Mouse (Mus musculus) kidney, embryonic 15.5 days (tissue): ENCODE measurements around the gene Slc25a44. TPM values are rescaled to one million over a fixed set of nuclear protein-coding genes. Genes with fewer than 3 reads are reported as not detected.
A peak's percentile ranks its signal among the peaks of the same experiment; 100 is the strongest.
"Not testable (repeated sequence)": the region's sequence is repeated elsewhere in the genome, so short reads cannot be mapped to it uniquely, and the experiment has no call there.

Experiments used
- ATAC-seq: fragments of 200-750 bp; cut with Nextera tagmentation; replicated peaks from 2 replicates; pipeline ENCODE4 v1.8.0; 2017; ENCODE audit warnings: moderate TSS enrichment; ENCODE audit not compliant: low FRiP score
- H3K27ac ChIP-seq: fragments of 300-500 bp; sonication (generic); 2 replicates; pipeline ENCODE4 v1.5.1; 2015; ENCODE audit warnings: mild to moderate bottlenecking, inconsistent platforms
- H3K27me3 ChIP-seq: fragments of 300-500 bp; sonication (generic); 2 replicates; pipeline ENCODE4 v1.6.1; 2015; ENCODE audit warnings: inconsistent platforms
- H3K36me3 ChIP-seq: fragments of 300-500 bp; sonication (generic); 2 replicates; pipeline ENCODE4 v1.6.1; 2015; ENCODE audit warnings: inconsistent platforms
- H3K4me1 ChIP-seq: fragments of 300-500 bp; sonication (generic); 2 replicates; pipeline ENCODE4 v1.6.1; 2015; ENCODE audit warnings: inconsistent platforms
- H3K4me2 ChIP-seq: fragments of 300-500 bp; sonication (generic); 2 replicates; pipeline ENCODE4 v1.6.1; 2015; ENCODE audit warnings: moderate library complexity, mild to moderate bottlenecking, inconsistent platforms
- H3K4me3 ChIP-seq: fragments of 300-500 bp; sonication (generic); replicated peaks from 2 replicates; pipeline ENCODE4 v1.5.1; 2015; ENCODE audit warnings: mild to moderate bottlenecking, inconsistent platforms
- H3K9ac ChIP-seq: fragments of 300-500 bp; sonication (generic); 2 replicates; pipeline ENCODE4 v1.6.1; 2015; ENCODE audit warnings: mild to moderate bottlenecking, inconsistent platforms
- H3K9me3 ChIP-seq: fragments of 300-500 bp; sonication (generic); replicated peaks from 2 replicates; pipeline ENCODE4 v1.6.1; 2016; ENCODE audit warnings: inconsistent platforms
- WGBS: fragments of 180-500 bp; shearing (Covaris S2); methylation state at CpG from one replicate; pipeline ENCODE4 v1.1.7; 2015; ENCODE audit warnings: mixed read lengths; 5-methylcytosine and 5-hydroxymethylcytosine counted together
- polyA plus RNA-seq: library from polyadenylated mRNA; unstranded; fragments of >200 nt; fragmentation: Nextera tagmentation; extraction: Ambion mirVana; gene quantifications from 2 replicates; pipeline ENCODE4 v1.2.1, GENCODE M21; 2015

Gene Slc25a44
- polyA plus RNA-seq, 1 experiment from 2014 or later = 17.6 TPM

DNA sequence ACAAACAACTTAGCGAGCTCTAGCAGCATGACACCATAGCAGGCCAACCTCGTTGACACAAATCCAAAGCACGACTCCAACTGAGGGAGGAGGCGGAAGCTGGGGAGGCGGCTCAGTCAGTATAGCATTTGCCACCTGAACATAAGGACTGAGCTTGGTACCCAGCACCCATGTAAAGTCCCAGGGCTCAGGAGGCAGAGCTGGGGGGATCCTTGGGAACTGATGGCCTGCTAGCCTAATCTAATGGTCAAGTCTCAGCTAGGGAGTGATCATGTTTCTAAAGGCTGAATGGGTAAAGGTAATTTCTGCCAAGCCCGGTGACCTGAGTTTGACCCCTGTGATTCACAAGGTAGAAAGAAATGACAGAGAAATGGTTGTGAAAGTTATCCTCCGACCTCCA lies 17.4 kb downstream of the Slc25a44 start:
- no peak for ATAC-seq
- Histone ChIP-seq H3K27ac (0 out of 2 replicates have a peak overlapping the region, but pooled peaks have one; percentile 15), H3K36me3 (peaks cover 41% of the 10 kb centered on the region), H3K9me3 (no peaks in the 10 kb centered on the region), H3K27me3 (no peaks in the 10 kb centered on the region), H3K4me3 (no peak overlapping the region), H3K4me2 (no peak overlapping the region), H3K9ac (no peak overlapping the region), H3K4me1 (peaks cover 42% of the 10 kb centered on the region)
- 48% methylated on average over 7 of the region's 7 CpGs for WGBS

DNA sequence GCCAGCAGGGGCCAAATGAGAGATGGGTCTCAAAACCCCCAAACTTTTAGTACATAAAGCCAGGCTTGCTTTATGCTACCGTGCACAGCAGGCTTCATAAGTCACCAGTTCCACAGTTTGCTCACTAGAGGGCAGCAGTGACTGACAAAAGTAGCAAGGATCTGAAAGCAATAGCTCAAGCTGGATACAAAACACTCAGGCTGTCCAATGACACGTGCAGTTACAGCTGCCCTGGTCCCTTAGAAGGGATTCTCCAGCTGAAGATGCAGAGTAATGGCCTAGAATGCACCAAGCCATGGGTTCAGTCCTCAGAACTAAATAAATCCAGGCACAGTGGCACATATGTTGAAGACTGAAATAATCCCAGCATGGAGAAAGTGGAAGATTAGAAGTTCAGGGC lies 17.8 kb downstream of the Slc25a44 start:
- Histone ChIP-seq H3K36me3 (peaks cover 41% of the 10 kb centered on the region), H3K9me3 (no peaks in the 10 kb centered on the region), H3K4me1 (peaks cover 42% of the 10 kb centered on the region), H3K27ac (no peak overlapping the region), H3K9ac (no peak overlapping the region), H3K4me2 (no peak overlapping the region), H3K27me3 (no peaks in the 10 kb centered on the region), H3K4me3 (no peak overlapping the region)
- 0% methylated on average over 2 of the region's 2 CpGs for WGBS
- no peak for ATAC-seq

DNA sequence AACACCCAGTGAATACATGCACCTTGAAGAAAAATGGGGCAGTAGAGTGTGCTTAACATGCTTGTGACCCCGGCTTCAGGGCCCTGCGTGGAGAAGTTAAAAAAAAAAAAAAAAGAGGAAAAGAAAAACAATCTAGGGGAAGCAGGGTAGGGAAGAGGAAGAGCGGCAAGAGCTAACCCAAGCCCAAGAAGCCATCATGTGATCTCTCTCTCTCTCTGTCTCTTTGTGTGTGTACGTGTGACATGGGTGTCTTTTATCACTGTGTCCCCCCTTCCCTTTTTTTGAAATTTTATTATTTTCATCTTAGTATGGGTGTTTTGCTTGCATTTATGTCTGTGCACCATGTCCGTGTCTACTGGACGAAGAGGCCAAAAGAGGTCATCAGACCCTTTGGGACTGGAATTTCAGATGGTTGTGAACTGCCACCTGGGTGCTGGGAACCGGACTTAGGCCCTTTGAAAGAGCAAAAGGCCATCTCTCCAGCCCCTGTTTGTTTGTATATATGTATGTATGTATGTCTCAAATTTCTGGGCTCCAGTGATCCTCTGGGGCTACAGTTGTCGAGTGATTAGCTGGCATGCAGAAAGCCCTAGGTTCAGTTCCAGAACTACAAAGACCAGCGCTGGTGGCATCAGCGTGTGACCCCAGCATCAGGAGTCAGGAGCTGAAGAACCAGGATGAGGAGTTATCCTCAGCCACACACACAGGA lies 21.3 kb downstream of the Slc25a44 start:
- Histone ChIP-seq H3K27ac (no peak overlapping the region), H3K27me3 (no peaks in the 10 kb centered on the region), H3K4me3 (no peak overlapping the region), H3K9me3 (no peaks in the 10 kb centered on the region), H3K36me3 (peaks cover 52% of the 10 kb centered on the region), H3K4me2 (no peak overlapping the region), H3K9ac (no peak overlapping the region), H3K4me1 (peaks cover 27% of the 10 kb centered on the region)
- 83% methylated on average over 10 of the region's 10 CpGs for WGBS
- ATAC-seq = no peak

DNA sequence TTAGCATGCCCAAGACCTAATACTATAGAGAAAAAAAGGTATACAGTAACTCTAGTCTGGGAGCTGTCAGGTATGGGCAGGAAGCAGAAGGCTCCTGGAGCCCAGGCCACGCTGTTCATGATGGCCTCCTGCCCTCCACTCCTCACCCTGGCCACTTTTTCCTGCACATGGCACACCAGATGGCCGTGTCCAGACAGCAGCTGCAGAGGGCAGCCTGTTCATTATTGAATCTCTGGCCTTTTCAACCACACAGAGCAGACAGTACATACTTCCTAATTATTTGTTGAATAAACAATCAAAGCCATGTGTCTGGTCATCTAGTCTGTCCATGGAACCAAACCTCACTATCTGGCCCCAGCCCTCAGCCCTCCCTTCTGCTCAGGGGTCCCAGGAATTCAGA lies 26.3 kb downstream of the Slc25a44 start:
- Histone ChIP-seq H3K9me3 (no peaks in the 10 kb centered on the region), H3K4me1 (no peaks in the 10 kb centered on the region), H3K36me3 (peaks cover 64% of the 10 kb centered on the region), H3K4me2 (no peak overlapping the region), H3K4me3 (no peak overlapping the region), H3K27me3 (no peaks in the 10 kb centered on the region), H3K27ac (no peak overlapping the region), H3K9ac (no peak overlapping the region)
- ATAC-seq = no peak
- WGBS = 88% methylated on average over 2 of the region's 2 CpGs

DNA sequence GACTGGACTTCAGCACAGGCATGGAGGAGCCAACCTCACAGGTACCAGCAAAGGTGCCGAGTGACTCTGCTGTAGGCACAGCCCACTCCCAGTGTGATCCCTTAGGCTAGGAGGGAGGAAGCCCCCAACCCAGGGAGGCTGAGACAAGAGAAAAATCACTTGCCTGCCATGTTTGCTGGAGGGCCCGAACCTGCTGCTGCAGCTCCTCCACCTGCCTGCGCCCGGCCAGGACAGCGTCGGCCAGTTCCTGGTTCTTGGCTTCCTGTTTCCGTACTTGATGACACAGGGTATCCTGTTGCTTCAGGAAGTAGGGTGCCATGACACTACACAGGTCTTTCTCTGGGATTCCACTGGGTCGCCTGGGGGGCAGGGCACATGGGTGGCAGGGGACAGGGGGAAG lies 29.2 kb downstream of the Slc25a44 start:
- Histone ChIP-seq H3K27me3 (no peaks in the 10 kb centered on the region), H3K9ac (no peak overlapping the region), H3K4me2 (no peak overlapping the region), H3K9me3 (no peaks in the 10 kb centered on the region), H3K27ac (no peak overlapping the region), H3K4me3 (no peak overlapping the region), H3K36me3 (peaks cover 56% of the 10 kb centered on the region), H3K4me1 (no peaks in the 10 kb centered on the region)
- WGBS = 84% methylated on average over 8 of the region's 8 CpGs
- ATAC-seq = no peak

DNA sequence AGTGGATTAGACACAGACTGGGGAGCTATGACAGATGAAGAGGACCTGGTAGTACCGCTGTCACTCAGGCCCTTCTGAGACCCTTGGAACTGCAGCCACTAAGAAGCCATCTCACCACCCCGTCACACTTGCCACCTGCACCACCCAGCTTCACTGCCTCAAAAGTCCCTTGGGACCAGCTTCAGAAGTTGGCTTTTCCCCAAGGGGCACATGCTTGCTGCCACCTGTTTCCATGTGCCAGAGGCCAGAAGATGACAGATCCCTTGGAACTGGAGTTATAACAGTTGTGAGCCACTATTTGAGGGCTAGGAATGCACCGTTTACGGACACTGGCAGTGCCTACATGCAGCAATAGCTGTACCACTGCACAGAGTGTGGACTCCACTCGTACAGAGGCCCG lies 29.7 kb downstream of the Slc25a44 start:
- peaks cover 58% of the 10 kb centered on the region for H3K36me3 ChIP-seq
- no peak overlapping the region for H3K4me2 ChIP-seq
- no peak for ATAC-seq
- H3K4me3 ChIP-seq = no peak overlapping the region
- H3K27ac ChIP-seq = no peak overlapping the region
- H3K27me3 ChIP-seq = no peaks in the 10 kb centered on the region
- H3K9ac ChIP-seq = no peak overlapping the region
- H3K9me3 ChIP-seq = no peaks in the 10 kb centered on the region
- WGBS = over 99% methylated on average over 6 of the region's 6 CpGs
- H3K4me1 ChIP-seq = no peaks in the 10 kb centered on the region

DNA sequence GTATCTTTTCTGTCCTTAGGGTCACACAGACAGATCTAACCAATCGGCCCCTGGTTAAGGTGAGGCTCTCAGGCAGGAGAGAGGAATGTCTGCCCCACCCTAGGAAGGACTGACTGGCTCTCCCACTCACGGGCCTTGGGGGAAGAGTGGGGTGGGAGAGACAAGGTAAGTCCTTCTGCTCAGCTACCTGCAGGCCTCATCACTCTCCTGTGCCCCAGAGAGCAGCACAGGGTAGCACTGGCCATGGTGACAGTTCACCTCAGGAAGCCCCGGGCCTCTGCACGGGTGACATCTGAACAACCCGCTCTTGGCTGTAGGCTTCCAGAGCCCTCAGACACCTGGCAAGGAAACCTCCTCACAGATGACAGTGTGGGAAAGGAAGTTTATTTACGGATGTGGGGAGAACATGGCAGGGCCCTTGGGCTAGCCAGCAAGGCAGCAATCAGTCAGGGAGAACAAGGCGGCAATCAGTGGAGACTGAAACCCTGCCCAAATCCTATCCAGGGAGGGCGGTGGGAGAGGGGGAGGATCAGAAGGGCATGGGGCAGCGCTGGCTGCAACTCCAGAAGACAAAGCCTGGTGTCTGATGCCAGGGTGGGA lies 31.1 kb downstream of the Slc25a44 start:
- H3K9ac ChIP-seq = no peak overlapping the region
- H3K9me3 ChIP-seq = no peaks in the 10 kb centered on the region
- 0 out of 2 replicates have a peak, but pooled peaks have one; percentile 18 for ATAC-seq
- no peaks in the 10 kb centered on the region for H3K4me1 ChIP-seq
- peaks cover 54% of the 10 kb centered on the region for H3K36me3 ChIP-seq
- H3K4me3 ChIP-seq = no peak overlapping the region
- no peaks in the 10 kb centered on the region for H3K27me3 ChIP-seq
- H3K27ac ChIP-seq = no peak overlapping the region
- WGBS = 79% methylated on average over 9 of the region's 9 CpGs
- H3K4me2 ChIP-seq = no peak overlapping the region

DNA sequence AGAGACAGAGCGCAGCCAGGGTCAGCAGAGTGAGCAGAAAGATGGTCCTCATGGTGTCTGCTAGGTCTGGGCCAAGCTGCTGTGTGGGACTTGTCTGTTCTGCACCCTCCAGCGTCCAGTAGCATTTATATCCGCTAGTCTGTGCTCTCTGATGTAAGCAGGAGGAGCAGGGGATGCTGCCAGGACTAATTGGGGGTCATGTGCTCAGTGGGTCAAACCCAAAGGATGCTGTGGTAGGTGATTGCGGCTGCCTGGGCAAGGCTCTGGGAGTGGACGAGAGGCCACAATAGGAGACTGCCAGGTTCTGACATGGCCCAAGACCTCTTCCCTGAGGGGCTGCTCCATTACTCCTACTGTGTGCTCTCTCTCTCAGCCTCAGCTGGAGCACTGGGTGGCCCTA lies 40.6 kb downstream of the Slc25a44 start, which contains the start of gene Bglap:
Gene Bglap, minus strand, starts transcription at position 101 of the 400 bp plus-strand sequence.
- Histone ChIP-seq H3K27ac (no peak within 1 kb of the TSS), H3K4me3 (no peak within 1 kb of the TSS), H3K4me2 (no peak within 1 kb of the TSS), H3K27me3 (no peaks in the 10 kb centered on the region), H3K36me3 (no peaks in the 10 kb centered on the region), H3K9me3 (no peaks in the 10 kb centered on the region), H3K4me1 (peaks cover 8% of the 10 kb centered on the region; the same call in 1 of the 2 replicates), H3K9ac (no peak within 1 kb of the TSS)
- 78% methylated on average over 5 of the region's 5 CpGs for WGBS
- no peak for ATAC-seq

DNA sequence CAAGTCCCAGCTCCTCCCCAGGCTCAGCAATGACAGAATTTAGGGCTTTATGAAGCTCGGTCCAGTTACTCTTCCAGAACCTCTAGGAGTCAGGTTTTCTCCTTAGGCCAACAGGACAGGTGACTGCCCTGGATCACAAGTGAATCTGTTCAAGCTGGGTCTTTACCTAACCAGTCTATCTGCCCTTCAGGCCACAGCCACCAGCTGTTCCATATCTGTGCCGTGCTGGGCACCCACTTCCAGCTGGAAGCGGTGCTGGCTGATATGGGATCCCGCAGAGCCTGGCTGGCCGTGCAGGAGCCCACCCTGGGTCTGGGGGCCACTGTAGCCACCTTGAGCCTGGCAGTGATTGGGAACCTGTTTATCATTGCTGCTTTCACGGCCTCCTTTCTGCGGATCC lies 42.6 kb downstream of the Slc25a44 start:
- not testable (repeated sequence) for H3K36me3 ChIP-seq, H3K27ac ChIP-seq, H3K4me1 ChIP-seq, H3K9ac ChIP-seq, H3K27me3 ChIP-seq, H3K9me3 ChIP-seq, H3K4me3 ChIP-seq
- 14% methylated on average over 1 of the region's 7 CpGs for WGBS
- H3K4me2 ChIP-seq = peak overlapping the region; percentile 59
- ATAC-seq = peak; percentile 27

DNA sequence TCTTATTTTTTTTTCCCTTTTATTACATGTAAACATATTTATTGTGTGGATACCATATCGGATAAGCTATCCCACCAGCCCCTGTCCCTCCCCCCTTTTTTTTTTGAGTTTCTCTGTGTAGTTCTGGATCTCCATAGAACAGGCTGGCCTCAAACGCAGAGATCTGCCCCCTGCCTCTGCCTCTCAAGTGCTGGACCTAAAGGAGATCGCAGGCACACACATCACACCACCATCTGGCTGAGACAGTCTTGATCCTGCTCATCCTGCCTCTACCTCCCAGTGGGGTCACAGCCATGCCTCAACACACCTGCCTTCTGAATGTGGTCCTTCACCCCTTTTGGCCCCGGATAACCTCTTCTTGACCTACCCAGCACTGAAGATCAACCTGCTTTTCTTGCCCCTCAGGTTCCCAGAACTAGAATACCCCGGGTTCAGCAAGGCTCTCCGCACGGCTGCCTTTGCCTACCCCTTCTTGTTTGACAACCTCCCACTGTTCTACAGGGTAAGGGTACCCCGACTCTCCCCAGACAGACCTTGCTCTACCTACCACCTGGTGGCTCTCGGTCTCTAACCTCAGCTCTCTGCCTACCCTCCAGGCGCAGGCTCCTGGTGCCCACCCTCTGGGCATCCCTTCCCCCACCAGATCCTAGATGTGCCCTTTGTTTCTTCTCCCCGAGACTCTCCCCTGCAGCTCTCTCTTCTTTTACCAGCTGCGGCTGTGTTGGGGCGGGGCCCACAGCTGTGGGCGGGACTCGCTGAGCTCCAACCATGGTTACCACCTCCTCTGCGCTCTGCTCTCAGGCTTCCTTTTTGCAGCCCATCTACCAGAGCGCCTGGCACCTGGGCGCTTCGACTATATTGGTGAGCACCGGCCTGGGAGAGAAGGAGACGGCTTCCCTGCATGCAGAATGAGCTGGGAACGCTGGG lies 43.3 kb downstream of the Slc25a44 start:
- not testable (repeated sequence) for H3K9me3 ChIP-seq, H3K36me3 ChIP-seq, H3K9ac ChIP-seq, H3K27me3 ChIP-seq, H3K4me1 ChIP-seq
- 5% methylated on average over 22 of the region's 22 CpGs for WGBS
- H3K4me2 ChIP-seq = peak overlapping the region; percentile 59
- H3K4me3 ChIP-seq = peak overlapping the region; percentile 31
- peak overlapping the region; percentile 70 for H3K27ac ChIP-seq
- peak; percentile 89 for ATAC-seq

DNA sequence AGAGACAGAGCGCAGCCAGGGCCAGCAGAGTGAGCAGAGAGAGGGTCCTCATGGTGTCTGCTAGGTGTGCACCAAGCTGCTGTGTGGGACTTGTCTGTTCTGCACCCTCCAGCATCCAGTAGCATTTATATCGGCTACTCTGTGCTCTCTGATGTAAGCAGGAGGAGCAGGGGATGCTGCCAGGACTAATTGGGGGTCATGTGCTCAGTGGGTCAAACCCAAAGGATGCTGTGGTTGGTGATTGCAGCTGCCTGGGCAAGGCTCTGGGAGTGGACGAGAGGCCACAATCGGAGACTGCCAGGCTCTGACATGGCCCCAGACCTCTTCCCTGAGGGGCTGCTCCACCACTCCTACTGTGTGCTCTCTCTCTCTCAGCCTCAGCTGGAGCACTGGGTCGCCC lies 46.3 kb downstream of the Slc25a44 start, which contains the start of gene Bglap2:
Gene Bglap2, minus strand, starts transcription at position 101 of the 400 bp plus-strand sequence.
- H3K9ac ChIP-seq = not testable (repeated sequence)
- WGBS = 77% methylated on average over 5 of the region's 5 CpGs

DNA sequence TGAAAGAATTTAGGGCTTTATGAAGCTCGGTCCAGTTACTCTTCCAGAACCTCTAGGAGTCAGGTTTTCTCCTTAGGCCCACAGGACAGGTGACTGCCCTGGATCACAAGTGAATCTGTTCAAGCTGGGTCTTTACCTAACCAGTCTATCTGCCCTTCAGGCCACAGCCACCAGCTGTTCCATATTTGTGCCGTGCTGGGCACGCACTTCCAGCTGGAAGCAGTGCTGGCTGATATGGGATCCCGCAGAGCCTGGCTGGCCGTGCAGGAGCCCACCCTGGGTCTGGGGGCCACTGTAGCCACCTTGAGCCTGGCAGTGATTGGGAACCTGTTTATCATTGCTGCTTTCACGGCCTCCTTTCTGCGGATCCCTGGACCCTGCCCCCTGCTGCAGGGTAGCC lies 48.3 kb downstream of the Slc25a44 start:
- WGBS = 26% methylated on average over 7 of the region's 7 CpGs
- peak overlapping the region; percentile 85 for H3K27ac ChIP-seq
- 0 out of 2 replicates have a peak overlapping the region, but pooled peaks have one; percentile 26 for H3K9ac ChIP-seq

More for the DNA sequence above, 46.3 kb downstream of the Slc25a44 start, which contains the start of gene Bglap2:
- not testable (repeated sequence) for H3K36me3 ChIP-seq, H3K4me2 ChIP-seq, H3K4me1 ChIP-seq, ATAC-seq, H3K27me3 ChIP-seq, H3K27ac ChIP-seq, H3K4me3 ChIP-seq, H3K9me3 ChIP-seq

More for the DNA sequence above, 48.3 kb downstream of the Slc25a44 start:
- H3K4me3 ChIP-seq = peak overlapping the region; percentile 20
- H3K4me1 ChIP-seq, H3K27me3 ChIP-seq, H3K36me3 ChIP-seq, H3K9me3 ChIP-seq: not testable (repeated sequence)
- ATAC-seq = peak; percentile 16; the same call in 1 of the 2 replicates
- peak overlapping the region; percentile 50 for H3K4me2 ChIP-seq
